Mouse (Mus musculus) adrenal gland, adult 8-10 months (tissue): ENCODE data around the gene Capn3. TPM values are rescaled to one million over a fixed set of nuclear protein-coding genes. Genes with fewer than 3 reads are reported as not detected.
A peak's percentile ranks its signal among the peaks of the same experiment; 100 is the strongest.

Source experiments
- DNase-seq: peaks from one replicate; pipeline ENCODE4 v3.0.0; 2022
- total RNA-seq, 4 experiments: library from RNA; stranded (reverse); gene quantifications; 2 replicates each; pipeline ENCODE4 v1.2.4; 2022

Gene Capn3
- total RNA-seq = under 1 TPM; 0.17 to 0.52 (median 0.30) TPM

DNA sequence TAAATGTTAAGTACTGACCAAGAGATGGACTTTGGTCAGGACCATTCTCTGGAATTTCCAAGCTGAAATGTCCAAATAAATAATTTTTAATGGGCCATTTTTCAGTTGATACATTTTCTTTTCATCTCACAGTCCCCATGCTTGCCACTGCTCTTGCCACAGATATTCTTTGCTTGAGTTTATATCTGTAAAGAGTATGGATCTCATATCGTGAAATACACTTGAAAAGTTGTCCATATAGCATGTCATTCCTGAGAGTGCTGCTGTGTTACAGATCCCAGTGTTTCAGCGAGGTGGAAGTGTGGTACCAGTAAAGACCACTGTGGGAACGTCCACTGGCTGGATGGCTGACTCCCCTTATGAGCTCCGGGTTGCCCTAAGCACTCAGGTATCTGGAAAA is at the start of gene Capn3:
Gene Capn3 (plus strand): TSS at position 301 of the 400 bp plus-strand sequence.
- no peak for DNase-seq

GRCm38 (mm10) chr2:120411096-120411628 is 44.7 kb upstream of the Capn3 start:
- DNase-seq = no peak

GRCm38 (mm10) chr2:120414113-120414512 is 41.7 kb upstream of the Capn3 start:
- no peak for DNase-seq

GRCm38 (mm10) chr2:120414738-120415414 is 40.9 kb upstream of the Capn3 start:
- no peak for DNase-seq

DNA sequence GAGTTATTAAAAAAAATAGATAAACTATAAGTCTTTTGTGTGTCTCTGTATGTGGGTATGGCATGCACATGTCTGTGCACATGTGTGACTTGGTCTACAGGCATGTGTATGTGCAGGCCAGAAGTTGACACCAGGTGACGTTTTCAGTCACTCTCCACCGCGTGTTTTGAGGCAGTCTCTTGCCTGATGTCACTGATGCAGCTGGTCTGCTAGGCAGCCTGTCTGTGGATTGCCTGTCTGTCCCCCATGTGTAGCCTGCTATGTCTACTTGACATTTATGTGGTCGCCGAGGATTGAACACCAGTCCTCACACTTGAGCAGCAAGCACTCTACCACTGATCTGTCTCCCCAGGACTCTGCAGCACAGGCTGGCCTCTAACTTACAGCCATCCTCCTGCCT is 31.4 kb upstream of the Capn3 start:
- DNase-seq = no peak

GRCm38 (mm10) chr2:120444486-120444885 is 11.3 kb upstream of the Capn3 start:
- DNase-seq = no peak

DNA sequence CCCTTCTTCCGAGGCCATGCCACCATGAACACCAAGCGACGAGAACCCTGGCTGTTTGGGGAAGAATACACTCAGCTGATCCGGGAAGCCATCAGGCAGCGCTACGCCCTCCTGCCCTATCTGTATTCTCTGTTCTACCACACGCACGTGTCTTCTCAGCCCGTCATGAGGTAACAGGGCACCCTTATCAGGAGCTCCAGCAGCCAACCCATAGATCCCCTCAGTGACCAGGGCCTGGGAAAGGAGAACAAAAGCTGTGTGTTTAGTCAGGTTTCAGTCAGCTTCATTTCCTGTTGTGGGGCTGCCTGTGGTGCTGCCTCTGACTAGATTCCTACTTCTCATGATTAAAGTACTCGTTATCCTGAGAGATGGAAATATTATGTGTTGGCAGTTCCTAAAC is 9.4 kb upstream of the Capn3 start:
- no peak for DNase-seq

- no peak for DNase-seq
Measured at GRCm38 (mm10) chr2:120447306-120447705, 8.5 kb upstream of the Capn3 start.

- DNase-seq = no peak
Measured at GRCm38 (mm10) chr2:120450724-120451123, 5.1 kb upstream of the Capn3 start.

GRCm38 (mm10) chr2:120452600-120452999 is 3.2 kb upstream of the Capn3 start:
- DNase-seq = peak; percentile 18

GRCm38 (mm10) chr2:120454987-120455386 is 832 bp upstream of the Capn3 start:
- no peak for DNase-seq

DNA sequence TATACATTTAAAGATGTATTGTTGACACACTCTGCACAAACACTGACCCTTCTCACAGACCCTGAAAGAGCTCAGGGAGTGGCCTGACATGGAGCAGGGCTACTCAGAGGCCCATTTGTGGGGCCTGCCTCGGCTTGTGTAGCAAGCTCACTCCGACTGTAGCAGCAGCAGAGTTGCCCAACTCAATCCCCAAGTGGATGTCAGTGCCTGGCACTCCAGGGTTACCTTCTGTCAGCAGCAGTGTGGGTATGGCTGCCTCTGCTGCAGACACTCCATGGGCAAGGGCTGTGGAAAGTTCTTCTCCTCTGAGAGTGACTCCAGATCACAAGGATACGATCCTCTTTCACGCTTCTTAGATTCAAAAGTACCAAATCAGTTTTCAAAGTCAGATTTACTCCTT is 4.4 kb downstream of the Capn3 start:
- no peak for DNase-seq

GRCm38 (mm10) chr2:120463328-120463727 is 7.5 kb downstream of the Capn3 start:
- DNase-seq = no peak

GRCm38 (mm10) chr2:120464091-120464490 is 8.3 kb downstream of the Capn3 start:
- DNase-seq = no peak

DNA sequence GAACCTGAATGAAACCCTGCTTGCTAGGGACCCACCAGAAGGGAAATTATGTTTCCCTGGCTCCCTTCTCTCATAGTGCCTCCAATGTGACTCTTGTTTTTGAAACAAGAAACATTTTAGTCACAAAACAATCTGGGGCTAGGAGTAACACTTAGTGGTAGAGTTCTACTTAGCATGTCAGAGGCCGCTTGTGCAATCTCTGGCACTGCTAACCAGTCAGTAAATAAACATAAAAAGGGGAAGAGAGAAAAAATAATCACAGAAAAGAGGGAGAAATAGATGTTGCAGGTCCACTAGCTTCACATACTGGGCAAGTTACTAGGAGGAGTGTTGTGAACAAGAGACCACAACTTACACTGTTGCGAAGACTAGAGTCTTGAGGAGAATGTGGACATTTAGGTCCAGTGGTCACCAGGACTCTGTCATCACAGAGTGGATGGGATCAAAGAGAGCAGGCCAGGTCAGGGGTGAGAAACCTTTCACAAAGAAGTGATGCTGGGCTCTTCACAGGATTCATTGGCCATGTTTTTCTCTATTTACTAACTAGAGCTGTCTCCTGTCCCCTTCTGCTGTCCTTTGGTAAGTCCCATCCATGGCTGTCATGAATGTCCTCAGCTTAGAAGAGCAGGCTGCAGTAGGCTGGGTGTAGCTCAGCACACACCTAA is 9.0 kb downstream of the Capn3 start:
- no peak for DNase-seq

- no peak for DNase-seq
Measured at GRCm38 (mm10) chr2:120465397-120465785, 9.6 kb downstream of the Capn3 start.

- DNase-seq = no peak
Measured at GRCm38 (mm10) chr2:120468011-120468410, 12.2 kb downstream of the Capn3 start.

DNA sequence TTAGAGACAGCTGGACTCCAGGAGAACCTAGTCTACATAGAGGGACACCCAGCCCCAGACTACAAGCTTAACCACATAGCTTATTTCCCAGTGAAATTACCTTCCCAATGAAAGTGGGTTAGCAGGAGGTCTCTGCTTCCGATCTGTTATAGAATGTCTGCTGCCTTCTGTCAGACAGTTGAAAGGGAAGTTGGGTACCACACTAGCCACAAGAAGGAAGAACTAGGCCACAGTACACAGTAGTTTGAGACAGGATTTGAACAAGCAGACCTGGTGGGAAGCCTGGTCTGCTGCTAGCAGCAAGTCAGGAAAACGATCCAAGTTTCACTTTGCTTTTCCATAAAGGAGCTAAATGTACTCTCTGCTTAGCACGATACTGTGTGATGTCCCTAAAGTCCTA is 13.4 kb downstream of the Capn3 start:
- no peak for DNase-seq

- no peak for DNase-seq
Measured at GRCm38 (mm10) chr2:120469715-120470114, 13.9 kb downstream of the Capn3 start.

DNA sequence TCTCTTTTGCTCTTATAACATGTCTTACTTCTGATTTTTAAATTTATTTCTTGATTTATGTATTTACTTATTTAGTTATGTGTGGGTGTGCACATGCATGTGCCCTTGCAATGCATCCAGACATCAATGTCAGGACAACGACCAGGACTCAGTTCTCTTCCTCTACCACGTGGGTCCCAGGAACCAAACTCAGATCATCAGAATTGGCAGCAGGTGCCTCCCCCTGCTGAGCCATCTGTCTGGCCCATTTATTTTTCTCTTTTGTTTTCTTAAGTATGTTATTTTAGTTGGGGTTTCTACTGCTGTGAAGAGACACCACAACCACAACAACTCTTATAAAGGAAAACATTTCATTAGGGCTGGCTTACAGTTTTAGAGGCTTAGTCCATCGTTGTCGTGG is 15.0 kb downstream of the Capn3 start:
- no peak for DNase-seq

GRCm38 (mm10) chr2:120476277-120477087 is 20.7 kb downstream of the Capn3 start:
- no peak for DNase-seq

GRCm38 (mm10) chr2:120478600-120478999 is 22.8 kb downstream of the Capn3 start:
- peak; percentile 55 for DNase-seq

DNA sequence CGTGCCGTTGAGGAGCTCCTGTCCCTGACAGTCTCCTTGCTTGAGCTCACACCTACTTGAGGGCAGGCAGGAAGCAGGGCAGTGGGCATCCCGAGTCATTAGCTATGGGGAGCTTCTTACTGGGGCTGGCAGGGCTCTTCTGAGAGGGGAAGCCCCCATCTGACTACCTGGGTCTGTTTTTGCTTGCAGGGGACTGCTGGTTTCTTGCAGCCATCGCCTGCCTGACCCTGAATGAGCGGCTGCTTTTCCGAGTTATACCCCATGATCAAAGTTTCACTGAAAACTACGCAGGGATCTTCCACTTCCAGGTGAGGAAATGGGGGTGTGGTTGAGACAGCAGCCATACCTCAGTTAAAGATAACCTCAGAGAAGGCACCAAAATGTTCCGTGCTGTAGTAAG is 26.1 kb downstream of the Capn3 start:
- no peak for DNase-seq
